Mouse (Mus musculus) brain, embryonic 14.5 days (tissue): ENCODE measurements around the gene Nhlrc3.

Experiments
- CTCF ChIP-seq: fragments of 200-500 bp; IDR thresholded peaks from 2 replicates; pipeline ENCODE4 v1.5.1; 2012; ENCODE audit warnings: inconsistent platforms, mild to moderate bottlenecking, moderate library complexity, borderline replicate concordance; ENCODE audit not compliant: insufficient read depth, insufficient read length; ENCODE audit errors: extremely low read depth
- POLR2A ChIP-seq: fragments of 200-500 bp; IDR thresholded peaks from 2 replicates; pipeline ENCODE4 v1.6.1; 2012; ENCODE audit warnings: mild to moderate bottlenecking, inconsistent platforms, borderline replicate concordance; ENCODE audit not compliant: poor library complexity, insufficient read depth, insufficient read length, severe bottlenecking; ENCODE audit errors: extremely low read depth

GRCm38 (mm10) chr3:53421656-53422055 lies 41.5 kb downstream of the Nhlrc3 start:
- TF ChIP-seq POLR2A (no peak), CTCF (no peak)
